Mouse (Mus musculus) lung, postnatal 25 days (tissue): ENCODE results near the gene Ptch2.

ENCODE experiments used
- DNase-seq: peaks from one replicate; pipeline ENCODE4 v3.0.0; 2022; ENCODE audit warnings: low spot score

The Ptch2 gene

GRCm38 (mm10) chr4:117130790-117131189 is 34.9 kb downstream of the Ptch2 start:
- DNase-seq, result no peak

- no peak for DNase-seq
These were observed 35.3 kb downstream of the Ptch2 start for GRCm38 (mm10) chr4:117131198-117131597.

- DNase-seq, result no peak
These were observed 36.3 kb downstream of the Ptch2 start for GRCm38 (mm10) chr4:117131890-117132793.

GRCm38 (mm10) chr4:117132794-117133143 is 36.9 kb downstream of the Ptch2 start:
- DNase-seq, result no peak

GRCm38 (mm10) chr4:117133366-117133796 is 37.5 kb downstream of the Ptch2 start:
- no peak for DNase-seq

- peak; percentile 97 for DNase-seq
These were observed 38.1 kb downstream of the Ptch2 start, which contains the start of gene Plk3 for GRCm38 (mm10) chr4:117133817-117134600. Gene Plk3, minus strand, starts transcription at chr4:117133963.

- no peak for DNase-seq
These were observed 38.7 kb downstream of the Ptch2 start for GRCm38 (mm10) chr4:117134601-117134995.

- peak; percentile 87 for DNase-seq
These were observed 40.2 kb downstream of the Ptch2 start for GRCm38 (mm10) chr4:117136034-117136433.

- DNase-seq, result no peak
These were observed 42.7 kb downstream of the Ptch2 start for GRCm38 (mm10) chr4:117138295-117139216.

GRCm38 (mm10) chr4:117139217-117139612 is 43.3 kb downstream of the Ptch2 start:
- DNase-seq, result peak; percentile 61

- no peak for DNase-seq
These were observed 44.7 kb downstream of the Ptch2 start for GRCm38 (mm10) chr4:117140613-117141012.

GRCm38 (mm10) chr4:117143023-117143422 is 47.1 kb downstream of the Ptch2 start:
- DNase-seq, result no peak

- DNase-seq, result no peak
These were observed 49.4 kb downstream of the Ptch2 start for GRCm38 (mm10) chr4:117145248-117145647.

GRCm38 (mm10) chr4:117146176-117146575 is 50.3 kb downstream of the Ptch2 start:
- DNase-seq, result peak; percentile 90

- no peak for DNase-seq
These were observed 52.3 kb downstream of the Ptch2 start for GRCm38 (mm10) chr4:117148047-117148713.

GRCm38 (mm10) chr4:117148815-117149214 is 52.9 kb downstream of the Ptch2 start:
- DNase-seq, result no peak

- no peak for DNase-seq
These were observed 53.7 kb downstream of the Ptch2 start for GRCm38 (mm10) chr4:117149291-117150211.

- DNase-seq, result no peak
These were observed 54.4 kb downstream of the Ptch2 start for GRCm38 (mm10) chr4:117150212-117150733.

GRCm38 (mm10) chr4:117151416-117151815 is 55.5 kb downstream of the Ptch2 start:
- no peak for DNase-seq

- DNase-seq, result no peak
These were observed 56.8 kb downstream of the Ptch2 start for GRCm38 (mm10) chr4:117152714-117153113.
